Mouse (Mus musculus): ENCODE measurements around the gene Hsf2bp.

Hsf2bp gene

GRCm38 (mm10) chr17:32034322-32034721 is 1.8 kb downstream of the Hsf2bp start:
- in situ Hi-C loops (cut with MboI, MseI), result no loop called here

- in situ Hi-C loops (cut with MboI, MseI), result no loop called here
These were observed 4.5 kb downstream of the Hsf2bp start for GRCm38 (mm10) chr17:32031684-32032083.

GRCm38 (mm10) chr17:32028301-32028700 is 7.8 kb downstream of the Hsf2bp start:
- in situ Hi-C loops (cut with MboI, MseI), result loop anchor here (5.0 kb wide), 2 partner anchors 171 to 341 kb away; partner anchors contain the start of gene Sik1

- in situ Hi-C loops (cut with MboI, MseI), result loop anchor here (5.0 kb wide), 2 partner anchors 170 to 340 kb away; partner anchors contain the start of gene Sik1
These were observed 8.5 kb downstream of the Hsf2bp start for GRCm38 (mm10) chr17:32027666-32028065.

GRCm38 (mm10) chr17:32025386-32025785 is 10.8 kb downstream of the Hsf2bp start:
- in situ Hi-C loops (cut with MboI, MseI), result loop anchor here (5.0 kb wide), 2 partner anchors 168 to 338 kb away; partner anchors contain the start of gene Sik1

GRCm38 (mm10) chr17:32024671-32025073 is 11.5 kb downstream of the Hsf2bp start:
- in situ Hi-C loops (cut with MboI, MseI), result loop anchor here (5.0 kb wide), 2 partner anchors 167 to 337 kb away; partner anchors contain the start of gene Sik1

GRCm38 (mm10) chr17:32023088-32023487 is 13.1 kb downstream of the Hsf2bp start:
- in situ Hi-C loops (cut with MboI, MseI), result no loop called here

GRCm38 (mm10) chr17:32022551-32022950 is 13.6 kb downstream of the Hsf2bp start:
- in situ Hi-C loops (cut with MboI, MseI), result no loop called here

GRCm38 (mm10) chr17:32021981-32022380 is 14.2 kb downstream of the Hsf2bp start:
- in situ Hi-C loops (cut with MboI, MseI), result no loop called here

- in situ Hi-C loops (cut with MboI, MseI), result no loop called here
These were observed 17.8 kb downstream of the Hsf2bp start for GRCm38 (mm10) chr17:32018127-32018894.

- in situ Hi-C loops (cut with MboI, MseI), result no loop called here
These were observed 19.7 kb downstream of the Hsf2bp start for GRCm38 (mm10) chr17:32016481-32016880.

GRCm38 (mm10) chr17:32013659-32014058 is 22.5 kb downstream of the Hsf2bp start:
- in situ Hi-C loops (cut with MboI, MseI), result no loop called here

GRCm38 (mm10) chr17:32012254-32012653 is 23.9 kb downstream of the Hsf2bp start:
- in situ Hi-C loops (cut with MboI, MseI), result no loop called here

GRCm38 (mm10) chr17:32011694-32012093 is 24.5 kb downstream of the Hsf2bp start:
- in situ Hi-C loops (cut with MboI, MseI), result no loop called here

- in situ Hi-C loops (cut with MboI, MseI), result no loop called here
These were observed 29.3 kb downstream of the Hsf2bp start for GRCm38 (mm10) chr17:32006800-32007199.

GRCm38 (mm10) chr17:32003251-32003650 is 32.9 kb downstream of the Hsf2bp start:
- in situ Hi-C loops (cut with MboI, MseI), result no loop called here

GRCm38 (mm10) chr17:31998351-31998750 is 37.8 kb downstream of the Hsf2bp start:
- in situ Hi-C loops (cut with MboI, MseI), result no loop called here

GRCm38 (mm10) chr17:31996331-31996730 is 39.8 kb downstream of the Hsf2bp start:
- in situ Hi-C loops (cut with MboI, MseI), result no loop called here

GRCm38 (mm10) chr17:31995784-31996183 is 40.4 kb downstream of the Hsf2bp start:
- in situ Hi-C loops (cut with MboI, MseI), result no loop called here

- in situ Hi-C loops (cut with MboI, MseI), result no loop called here
These were observed 42.0 kb downstream of the Hsf2bp start for GRCm38 (mm10) chr17:31994132-31994531.

- in situ Hi-C loops (cut with MboI, MseI), result no loop called here
These were observed 42.8 kb downstream of the Hsf2bp start for GRCm38 (mm10) chr17:31993354-31993753.

- in situ Hi-C loops (cut with MboI, MseI), result no loop called here
These were observed 44.1 kb downstream of the Hsf2bp start for GRCm38 (mm10) chr17:31992004-31992403.

GRCm38 (mm10) chr17:31989035-31989434 is 47.1 kb downstream of the Hsf2bp start:
- in situ Hi-C loops (cut with MboI, MseI), result loop anchor here (5.0 kb wide), 1 partner anchor 102 kb away; no protein-coding TSS in a partner anchor
